11 mouse cellular contexts compared by ENCODE assay signal in the genomic region with DNA sequence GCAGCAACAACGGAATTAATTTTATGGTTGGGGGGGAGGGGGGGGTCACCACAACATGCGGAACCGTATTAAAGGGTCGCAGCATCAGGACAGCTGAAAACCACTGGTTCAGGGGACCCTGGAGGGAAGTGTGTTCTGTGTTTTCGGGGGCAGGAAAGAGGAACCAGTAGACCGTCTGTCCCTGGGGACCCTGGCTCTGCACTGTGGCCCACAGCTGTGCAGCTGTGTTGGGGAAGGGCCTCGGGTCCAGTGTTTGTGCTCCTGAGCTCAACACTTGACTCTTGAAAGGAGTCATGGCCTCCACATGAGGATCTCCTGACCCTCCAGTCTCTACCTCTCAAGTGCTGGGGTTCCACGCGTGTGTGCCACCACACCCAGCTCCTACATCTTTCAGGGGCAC.
DNase-seq lines count a peak whose midpoint lies in the region; ATAC-seq lines count a peak whose summit lies in the region.
"Had no signal": no experiment of that assay in that cellular context is flagged by ENCODE, and none has a peak within 500 bp of the region (broad histone marks: within the 10 kb centered on the region; RNA-seq: fewer than 3 reads in every experiment).

No protein-coding gene starts in this region.

- H3K4me1 ChIP-seq in hindbrain, embryonic 11.5 days (replicated peaks; ENCODE audit: control insufficient read depth, insufficient read depth, low read length), result no peaks in the 10 kb centered on the region

- no peak overlapping the region for H3K4me2 ChIP-seq in hindbrain, embryonic 11.5 days (replicated peaks; ENCODE audit: low read depth, low read length)
- H3K4me2 ChIP-seq: hindbrain, embryonic 13.5 days; limb, embryonic 12.5 days had no signal

- WGBS in hindbrain, embryonic 11.5 days, result 84% methylated on average over 9 of the region's 9 CpGs

- H3K9me3 ChIP-seq in hindbrain, embryonic 11.5 days (ENCODE audit: control insufficient read depth, low read length), result no peaks in the 10 kb centered on the region
- H3K9me3 ChIP-seq: hindbrain, embryonic 13.5 days; limb, embryonic 12.5 days had no signal

- intact Hi-C loops in gastrocnemius, postnatal 14 days (cut with DNase I; ENCODE audit: low total_unique reads), result no loop called here
- intact Hi-C loops in gastrocnemius, postnatal 36 days (cut with DNase I), result no loop called here

- no peaks in the 10 kb centered on the region for H3K27me3 ChIP-seq in hindbrain, embryonic 11.5 days (ENCODE audit: control insufficient read depth, insufficient read depth, low read length)

- H3K36me3 ChIP-seq in hindbrain, embryonic 11.5 days (ENCODE audit: control insufficient read depth, insufficient read depth, low read length), result no peaks in the 10 kb centered on the region
- H3K36me3 ChIP-seq: hindbrain, embryonic 13.5 days; limb, embryonic 12.5 days had no signal

- ATAC-seq in granulocyte monocyte progenitor cell, adult 5-6 weeks (replicated peaks; ENCODE audit: poor library complexity, severe bottlenecking), result peak; percentile 87
- ATAC-seq in neutrophil, adult 5-6 weeks (ENCODE audit: extremely low read depth, insufficient number of reproducible peaks, low FRiP score, poor library complexity, severe bottlenecking), result peak; percentile 90
- ATAC-seq in hindbrain, embryonic 11.5 days (ENCODE audit: low FRiP score), result no peak

- peak; percentile 58 for DNase-seq in gastrocnemius, postnatal 14 days
- no peak for DNase-seq in gastrocnemius, postnatal 36 days
- DNase-seq in A20 (ENCODE audit: low read depth, low spot score), result peak; percentile 94
- no peak for DNase-seq in yolk sac, embryonic 10.5 days (ENCODE audit: low spot score)
- DNase-seq in hindbrain, embryonic 11.5 days (ENCODE audit: low spot score), result no peak
- DNase-seq in embryo, embryonic 11 days, result no peak

- no peak overlapping the region for H3K9ac ChIP-seq in hindbrain, embryonic 11.5 days (ENCODE audit: low read depth, low read length)
- H3K9ac ChIP-seq: hindbrain, embryonic 13.5 days; limb, embryonic 12.5 days had no signal

- H3K27ac ChIP-seq in hindbrain, embryonic 11.5 days (ENCODE audit: low read depth, low read length), result no peak overlapping the region
- H3K27ac ChIP-seq: hindbrain, embryonic 13.5 days; kidney, postnatal 0 days; limb, embryonic 12.5 days had no signal

- H3K4me3 ChIP-seq in hindbrain, embryonic 11.5 days (ENCODE audit: low read depth, low read length), result no peak overlapping the region
- H3K4me3 ChIP-seq: hindbrain, embryonic 13.5 days; limb, embryonic 12.5 days had no signal

Comparison
In these comparisons a context has a peak if more than half of its experiments do, and no peak if none do; other contexts are left out.
1. DNase-seq: peak in gastrocnemius, postnatal 14 days (single experiment) and A20 (single experiment); none in gastrocnemius, postnatal 36 days (0 of 2), yolk sac, embryonic 10.5 days (single experiment), hindbrain, embryonic 11.5 days (single experiment) and embryo, embryonic 11 days (single experiment).